Mouse (Mus musculus) intestine, embryonic 16.5 days (tissue): ENCODE measurements around the gene Zbtb22. TPM values are rescaled to one million over a fixed set of nuclear protein-coding genes. Genes with fewer than 3 reads are reported as not detected.

Experiments used
- ATAC-seq: fragments of 200-750 bp; cut with Nextera tagmentation; 2 replicates; pipeline ENCODE4 v1.8.0; 2017; ENCODE audit warnings: moderate TSS enrichment, moderate library complexity
- H3K27ac ChIP-seq: fragments of 300-500 bp; sonication (generic); 2 replicates; pipeline ENCODE4 v1.5.1; 2014; ENCODE audit warnings: mild to moderate bottlenecking, low read length
- H3K27me3 ChIP-seq: fragments of 300-500 bp; sonication (generic); replicated peaks from 2 replicates; pipeline ENCODE4 v1.6.1; 2014; ENCODE audit warnings: low read length, control low read depth, mixed read lengths; ENCODE audit not compliant: control insufficient read depth, insufficient read depth
- H3K36me3 ChIP-seq: fragments of 300-500 bp; sonication (generic); 2 replicates; pipeline ENCODE4 v1.6.1; 2014; ENCODE audit warnings: low read length, control low read depth; ENCODE audit not compliant: control insufficient read depth, insufficient read depth
- H3K4me1 ChIP-seq: fragments of 300-500 bp; sonication (generic); 2 replicates; pipeline ENCODE4 v1.6.1; 2014; ENCODE audit warnings: low read length, control low read depth, mixed read lengths; ENCODE audit not compliant: control insufficient read depth, insufficient read depth
- H3K4me2 ChIP-seq: fragments of 300-500 bp; sonication (generic); 2 replicates; pipeline ENCODE4 v1.6.1; 2014; ENCODE audit warnings: low read depth, low read length, control low read depth
- H3K4me3 ChIP-seq: fragments of 300-500 bp; sonication (generic); 2 replicates; pipeline ENCODE4 v1.5.1; 2014; ENCODE audit warnings: mild to moderate bottlenecking, low read length
- H3K9ac ChIP-seq: fragments of 300-500 bp; sonication (generic); 2 replicates; pipeline ENCODE4 v1.6.1; 2014; ENCODE audit warnings: low read depth, low read length
- H3K9me3 ChIP-seq: fragments of 300-500 bp; sonication (generic); 2 replicates; pipeline ENCODE4 v1.6.1; 2016; ENCODE audit warnings: low read length, control low read depth; ENCODE audit not compliant: control insufficient read depth
- WGBS: fragments of 180-500 bp; shearing (Covaris S2); extraction: QIAGEN DNeasy Blood & Tissue Kit; methylation state at CpG from one replicate; pipeline ENCODE4 v1.1.7; 2014; 5-methylcytosine and 5-hydroxymethylcytosine counted together
- microRNA-seq: library from miRNA; unstranded; fragments of <30 nt; microRNA quantifications from one replicate; pipeline ENCODE4, GENCODE M21; 2016
- polyA plus RNA-seq: library from polyadenylated mRNA; unstranded; fragments of >200 nt; fragmentation: Nextera tagmentation; extraction: Ambion mirVana; gene quantifications from 2 replicates; pipeline ENCODE4 v1.2.1, GENCODE M21; 2015

The Zbtb22 gene
- polyA plus RNA-seq, 1 experiment from 2014 or later, result 15.0 TPM

DNA sequence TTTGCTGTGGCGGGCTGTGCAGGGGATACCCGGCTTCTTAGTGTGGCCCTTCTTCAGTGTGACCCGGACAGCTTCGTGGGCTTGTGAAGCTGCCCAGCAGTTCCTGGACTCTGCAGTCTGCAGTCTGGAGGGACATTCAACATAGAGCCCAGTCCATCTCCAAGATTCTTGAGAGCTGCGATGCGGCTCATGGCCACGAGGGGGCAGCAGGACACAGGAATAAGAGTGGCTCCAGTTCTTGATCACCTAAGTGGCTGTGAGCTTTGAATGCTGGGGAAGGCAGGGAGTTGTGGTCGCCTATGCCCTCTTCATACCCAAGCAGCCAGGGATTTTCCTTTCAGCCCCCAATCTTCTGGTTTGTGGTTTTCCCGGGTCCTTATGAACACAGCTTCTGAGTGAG, 52.8 kb downstream of the Zbtb22 start:
- H3K36me3 ChIP-seq, result no peaks in the 10 kb centered on the region; the same call in 1 of the 2 replicates
- no peaks in the 10 kb centered on the region for H3K9me3 ChIP-seq
- 3% methylated on average over 9 of the region's 9 CpGs for WGBS
- no peak overlapping the region for H3K27ac ChIP-seq
- no peak overlapping the region for H3K9ac ChIP-seq
- H3K4me2 ChIP-seq, result no peak overlapping the region
- no peak overlapping the region for H3K4me3 ChIP-seq
- no peaks in the 10 kb centered on the region for H3K4me1 ChIP-seq
- peak; percentile 83 for ATAC-seq
- no peaks in the 10 kb centered on the region for H3K27me3 ChIP-seq

Small RNA genes within 50 kb of the gene (microRNA-seq; reads per million reads assigned to microRNA genes)
- gene Gm27740, result not detected

Other genes starting within 250 kb of the Zbtb22 start
- gene Hnrnpm, start 229.0 kb upstream of the Zbtb22 start, polyA plus RNA-seq, result 271 and 290 TPM in 2 replicates
- gene March2, start 197.2 kb upstream of the Zbtb22 start, polyA plus RNA-seq, result 50.4 and 54.7 TPM in 2 replicates
- gene Rab11b, start 155.4 kb upstream of the Zbtb22 start, polyA plus RNA-seq, result 193 and 220 TPM in 2 replicates
- 22.4 and 24.5 TPM in 2 replicates for gene Angptl4, start 134.1 kb upstream of the Zbtb22 start, polyA plus RNA-seq
- 22.7 and 23.5 TPM in 2 replicates for gene Kank3, start 105.4 kb upstream of the Zbtb22 start, polyA plus RNA-seq
- gene Rps28, start 91.3 kb upstream of the Zbtb22 start, polyA plus RNA-seq, result 838 and 894 TPM in 2 replicates
- 533 and 550 TPM in 2 replicates for gene Ndufa7, start 91.3 kb upstream of the Zbtb22 start, polyA plus RNA-seq
- 47.6 and 53.8 TPM in 2 replicates for gene Cd320, start 72.8 kb upstream of the Zbtb22 start, polyA plus RNA-seq
- gene Gm7029, start 42.1 kb upstream of the Zbtb22 start, polyA plus RNA-seq, result not detected in 2 replicates
- 5.9 and 7.0 TPM in 2 replicates for gene Kifc1, start 25.2 kb upstream of the Zbtb22 start, polyA plus RNA-seq
- 0.40 TPM in 1 of 2 replicates, not detected in the other for gene Platr17, start 10.8 kb upstream of the Zbtb22 start, polyA plus RNA-seq
- 37.6 and 41.6 TPM in 2 replicates for gene Daxx, start 6.5 kb upstream of the Zbtb22 start, polyA plus RNA-seq
- gene Tapbp, start within 50 bp of the Zbtb22 start, polyA plus RNA-seq, result 44.5 and 45.8 TPM in 2 replicates
- 24.4 and 25.9 TPM in 2 replicates for gene Rgl2, start 13.6 kb downstream of the Zbtb22 start, polyA plus RNA-seq
- gene Pfdn6, start 24.4 kb downstream of the Zbtb22 start, polyA plus RNA-seq, result 150 and 167 TPM in 2 replicates
- 24.3 and 26.1 TPM in 2 replicates for gene Wdr46, start 24.8 kb downstream of the Zbtb22 start, polyA plus RNA-seq
- 12.6 and 15.5 TPM in 2 replicates for gene B3galt4, start 35.6 kb downstream of the Zbtb22 start, polyA plus RNA-seq
- 46.3 and 48.1 TPM in 2 replicates for gene Vps52, start 39.9 kb downstream of the Zbtb22 start, polyA plus RNA-seq
- gene Rps18, start 40.1 kb downstream of the Zbtb22 start, polyA plus RNA-seq, result 1,753 and 1,902 TPM in 2 replicates
- 307 and 325 TPM in 2 replicates for gene H2-K1, start 84.4 kb downstream of the Zbtb22 start, polyA plus RNA-seq
- gene Ring1, start 108.8 kb downstream of the Zbtb22 start, polyA plus RNA-seq, result 9.3 and 12.1 TPM in 2 replicates
- gene H2-Ke6, start 112.2 kb downstream of the Zbtb22 start, polyA plus RNA-seq, result 66.0 and 66.7 TPM in 2 replicates
- 171 and 176 TPM in 2 replicates for gene Slc39a7, start 115.8 kb downstream of the Zbtb22 start, polyA plus RNA-seq
- gene Rxrb, start 115.9 kb downstream of the Zbtb22 start, polyA plus RNA-seq, result 37.6 and 38.4 TPM in 2 replicates
- 0.20 and 0.45 TPM in 2 replicates for gene Col11a2, start 123.5 kb downstream of the Zbtb22 start, polyA plus RNA-seq
- gene H2-Oa, start 176.4 kb downstream of the Zbtb22 start, polyA plus RNA-seq, result 0.62 and 0.95 TPM in 2 replicates
- gene H2-DMa, start 203.6 kb downstream of the Zbtb22 start, polyA plus RNA-seq, result 13.4 and 15.3 TPM in 2 replicates
- gene Brd2, start 206.7 kb downstream of the Zbtb22 start, polyA plus RNA-seq, result 72.3 and 73.0 TPM in 2 replicates
- gene H2-DMb2, start 227.4 kb downstream of the Zbtb22 start, polyA plus RNA-seq, result 0.87 and 0.99 TPM in 2 replicates
- 3.0 and 3.6 TPM in 2 replicates for gene H2-DMb1, start 237.2 kb downstream of the Zbtb22 start, polyA plus RNA-seq